Mouse (Mus musculus) retina, adult 2 months (tissue): ENCODE data around the gene Tmem14c.
A peak's percentile ranks its signal among the peaks of the same experiment; 100 is the strongest.
"Not testable (repeated sequence)": the region's sequence is repeated elsewhere in the genome, so short reads cannot be mapped to it uniquely, and the experiment has no call there.

Experiments used
- DNase-seq: peaks from one replicate; pipeline ENCODE4 v3.0.0-alpha.2; 2012; ENCODE audit warnings: low read depth, low spot score

Gene Tmem14c

DNA sequence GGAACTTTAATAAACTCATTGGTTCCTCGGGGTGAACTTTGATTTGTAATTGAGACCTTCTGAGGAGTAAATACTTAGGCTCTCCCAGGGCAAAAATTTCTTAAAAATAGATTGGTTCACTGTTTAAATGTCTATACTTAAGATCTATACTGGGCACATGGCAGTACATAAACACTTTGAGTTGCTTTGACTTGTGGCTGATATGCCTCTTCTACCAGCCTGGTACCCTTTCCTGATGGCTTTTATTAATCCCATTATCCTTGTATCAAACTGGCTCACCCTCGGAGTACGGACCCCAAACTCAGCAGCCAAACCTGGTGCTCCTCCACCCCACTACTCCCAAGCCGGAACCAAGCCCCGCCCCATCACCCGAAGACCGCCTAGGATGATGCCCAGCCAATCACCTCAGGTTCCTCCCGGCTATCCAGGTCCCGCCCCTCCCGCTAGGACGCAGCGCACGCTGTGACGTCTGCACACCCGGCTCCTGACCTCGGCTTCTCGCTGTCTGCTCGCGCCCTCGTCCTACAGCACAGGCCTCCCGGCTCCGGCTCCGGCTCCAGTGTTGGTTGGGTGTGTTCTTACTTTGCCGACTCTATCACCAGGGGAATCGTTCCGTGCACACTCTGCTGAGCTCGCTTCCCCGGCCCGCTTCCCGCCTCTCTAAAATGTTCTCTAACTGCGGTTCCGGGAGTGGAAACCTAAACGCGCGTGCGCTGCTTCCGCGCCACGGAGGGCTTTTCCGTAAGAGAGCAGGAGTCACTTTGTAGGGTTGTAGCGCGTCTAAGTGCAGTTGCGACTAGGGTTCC is at the start of gene Tmem14c:
Tmem14c (plus strand) TSS at position 464 of the 806 bp plus-strand sequence.
- DNase-seq: peak; percentile 74

DNA sequence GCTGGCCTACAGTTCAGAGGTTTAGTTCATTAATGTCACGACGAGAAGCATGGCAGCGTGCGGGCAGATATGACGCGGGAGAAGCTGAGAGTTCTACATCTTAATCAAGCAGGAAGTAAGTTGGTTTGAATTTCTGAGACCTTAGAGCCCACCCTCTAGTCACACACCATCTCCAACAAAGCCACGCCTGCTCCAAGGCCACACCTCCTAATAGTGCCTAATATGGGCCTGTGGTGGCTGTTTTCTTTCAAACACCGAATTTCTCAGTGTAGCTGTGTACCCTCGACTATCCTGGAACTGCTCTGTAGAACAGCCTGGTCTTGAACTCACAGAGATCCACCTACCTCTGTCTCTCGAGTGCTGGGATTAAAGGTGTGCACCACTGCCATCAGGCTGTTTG is 48.5 kb upstream of the Tmem14c start:
- no peak for DNase-seq

DNA sequence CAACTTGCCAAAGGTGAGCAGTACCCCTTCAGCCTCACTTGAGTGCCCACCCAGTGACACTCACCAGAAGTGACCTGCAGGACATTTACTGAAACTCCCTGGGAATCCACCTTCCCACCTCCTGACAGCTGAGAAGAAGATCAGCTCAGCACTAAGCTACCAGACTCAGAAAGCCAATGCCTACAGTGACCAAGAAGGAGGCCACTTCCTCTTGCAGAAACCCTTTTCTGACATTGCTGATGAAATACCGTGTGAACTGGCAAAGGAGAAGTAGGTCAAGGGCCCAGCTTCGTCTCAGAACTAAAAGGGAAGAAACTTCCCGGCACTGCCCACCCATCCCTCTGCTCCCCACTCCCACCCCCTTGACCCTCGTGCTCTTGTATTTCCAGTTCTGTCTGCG is 47.5 kb upstream of the Tmem14c start:
- DNase-seq: no peak

DNA sequence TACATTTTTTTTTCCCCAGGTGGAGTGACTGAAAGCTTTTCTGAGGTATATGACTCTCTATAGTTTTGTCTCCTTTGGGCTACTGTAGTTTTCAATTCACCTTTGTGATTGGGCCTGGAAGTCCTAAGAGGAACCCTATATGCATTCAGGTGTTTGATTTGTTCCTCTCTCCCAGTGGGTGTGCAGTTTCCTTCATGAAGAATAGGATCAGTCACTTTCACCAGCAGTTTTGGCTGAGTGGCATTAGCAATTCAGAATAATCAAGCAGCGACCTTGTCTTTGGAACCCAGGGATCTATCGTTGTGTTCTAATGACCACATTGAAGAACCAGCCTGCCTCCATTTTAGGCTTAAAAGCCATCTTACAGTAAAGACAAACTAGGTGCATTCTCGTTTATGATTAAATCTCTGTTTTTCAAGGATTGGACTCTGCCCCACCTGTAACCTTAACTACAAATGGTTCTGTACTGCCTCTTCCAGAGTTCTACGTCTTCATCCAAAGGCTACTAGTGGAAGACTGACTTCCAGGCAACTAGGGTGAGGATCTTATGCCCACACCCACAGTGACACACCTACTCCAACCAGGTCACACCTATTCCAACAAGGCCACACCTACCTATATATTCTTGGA is 46.2 kb upstream of the Tmem14c start:
- no peak for DNase-seq

DNA sequence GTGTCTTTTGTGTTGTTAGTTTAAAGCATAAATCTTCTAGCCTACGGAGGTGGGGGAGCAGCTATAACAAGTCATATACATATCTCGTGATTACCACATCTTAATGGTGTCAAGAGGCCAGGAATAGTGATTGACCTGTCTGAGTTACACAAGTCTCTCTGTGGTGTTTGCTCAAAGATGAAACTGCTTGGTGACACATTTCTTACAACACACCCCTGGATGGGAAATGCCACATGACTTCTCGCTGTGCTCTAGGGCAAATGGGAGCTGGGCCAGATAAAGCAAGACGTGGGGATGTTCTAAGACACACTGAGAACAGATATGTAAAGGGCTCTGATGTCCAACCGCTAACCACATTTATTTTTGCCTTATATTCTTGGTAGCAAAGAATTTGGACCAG is 44.8 kb upstream of the Tmem14c start:
- DNase-seq: no peak

DNA sequence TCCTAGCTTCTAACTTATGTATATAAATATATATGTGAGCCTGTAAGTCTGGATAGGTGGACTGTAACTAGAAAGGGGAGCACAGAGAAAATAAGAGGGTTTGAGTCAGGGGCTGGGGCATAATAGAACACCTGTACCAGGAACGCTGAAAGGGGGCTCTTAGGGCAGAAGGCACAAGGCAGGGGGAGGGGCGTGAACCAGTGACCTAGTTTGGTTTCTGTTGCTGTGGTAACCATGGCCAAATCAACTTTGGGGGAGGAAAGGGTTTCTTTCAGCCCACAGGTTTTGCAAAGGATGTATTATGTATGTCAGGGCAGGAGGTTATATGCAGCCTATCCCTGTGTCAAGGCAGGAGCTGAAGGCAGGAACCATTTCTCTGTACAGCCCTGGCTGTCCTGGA is 44.3 kb upstream of the Tmem14c start:
- no peak for DNase-seq

DNA sequence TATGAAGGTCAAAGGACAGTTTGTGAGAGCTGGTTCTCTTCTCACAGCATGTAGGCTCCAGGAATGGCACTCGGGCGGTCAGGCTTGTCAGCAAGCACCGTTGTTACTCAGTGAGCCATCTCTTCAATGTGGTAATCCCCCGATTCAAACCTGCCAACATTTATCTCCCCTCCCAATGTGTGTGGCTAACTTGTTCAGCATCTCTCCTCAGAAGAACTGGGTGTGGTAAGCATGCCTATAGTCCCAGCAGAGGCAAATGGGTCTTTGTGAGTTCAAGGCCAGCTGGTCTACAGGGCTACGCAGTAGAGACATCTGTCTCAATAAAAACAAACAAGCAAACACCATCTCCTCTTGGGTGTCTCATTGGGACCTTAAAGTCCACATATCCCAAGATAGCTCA is 43.1 kb upstream of the Tmem14c start:
- no peak for DNase-seq

DNA sequence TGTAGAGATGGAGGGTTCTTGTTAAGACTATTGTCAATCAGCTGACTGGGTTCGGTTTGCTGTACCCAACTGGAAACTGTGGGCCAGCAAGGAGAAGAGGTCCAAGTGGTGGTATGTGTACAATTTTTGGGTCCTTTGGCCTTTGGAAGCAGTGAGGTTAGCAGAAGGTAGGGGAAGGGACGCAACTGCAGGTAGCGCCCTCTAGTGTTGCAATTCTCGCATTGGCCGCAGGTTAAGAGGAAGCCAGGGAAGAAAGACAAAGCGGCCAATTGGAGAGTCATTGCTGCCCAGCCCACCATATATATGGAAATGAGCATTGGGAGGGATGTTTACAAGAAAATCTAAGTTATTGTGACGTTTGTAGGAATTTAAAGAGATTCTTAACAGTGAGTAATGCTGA is 38.5 kb upstream of the Tmem14c start:
- DNase-seq: peak; percentile 23

DNA sequence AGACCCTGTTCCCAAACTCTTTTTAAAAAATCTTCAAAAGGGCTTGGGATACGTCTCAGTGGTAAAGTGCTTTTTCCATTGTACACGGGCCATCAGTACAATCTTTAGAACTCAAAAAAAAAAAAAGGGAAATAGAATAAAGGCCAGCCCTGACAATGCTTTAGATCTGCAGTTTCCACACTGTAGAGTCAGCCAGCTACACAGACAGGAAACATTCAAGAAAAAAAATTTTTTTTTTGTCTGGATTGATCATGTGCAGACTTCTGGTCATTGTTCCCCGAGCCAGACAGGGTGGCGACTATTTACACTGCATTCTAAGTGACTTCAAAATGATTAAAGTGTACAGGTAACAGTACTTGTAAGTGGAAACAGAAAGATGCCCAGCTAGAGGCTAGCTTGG is 37.4 kb upstream of the Tmem14c start:
- DNase-seq: no peak

DNA sequence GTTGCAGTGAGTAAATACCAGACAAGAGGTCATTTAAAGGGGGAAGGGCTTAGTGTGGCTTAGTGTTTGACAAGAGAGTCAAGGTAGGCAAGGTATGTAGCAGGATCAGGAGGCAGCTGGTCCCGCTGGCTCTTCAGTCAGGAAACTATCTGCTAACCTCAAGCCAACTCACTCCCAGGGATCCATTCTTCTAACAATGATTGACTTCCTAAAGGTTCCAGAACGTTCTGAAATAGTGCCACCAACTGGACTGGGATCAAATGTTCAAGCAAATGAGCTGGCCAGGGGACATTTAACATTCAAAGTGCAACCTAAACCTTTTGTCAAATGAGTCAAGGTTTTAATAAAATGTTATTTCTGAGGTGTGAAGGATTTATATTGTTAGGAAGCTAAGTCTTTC is 36.8 kb upstream of the Tmem14c start:
- DNase-seq: no peak

DNA sequence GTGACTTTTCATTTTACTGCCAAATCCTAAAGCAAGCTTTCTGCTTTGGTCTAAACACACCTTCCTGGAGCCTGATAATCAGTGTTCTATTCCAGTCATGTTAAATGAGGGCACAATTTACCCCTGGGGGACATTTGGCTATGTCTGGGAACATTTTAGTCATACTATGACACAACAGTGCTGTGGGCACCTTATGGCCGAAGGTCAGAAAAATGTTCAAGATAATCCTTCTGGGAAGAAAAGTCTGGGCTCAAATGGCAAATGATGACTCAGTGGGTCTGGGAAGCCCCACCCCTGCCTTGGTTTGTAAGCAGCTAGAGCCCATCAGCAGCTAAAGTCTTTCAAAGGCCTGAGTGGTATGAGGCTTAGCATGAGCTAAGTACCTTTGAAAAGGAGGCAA is 33.3 kb upstream of the Tmem14c start:
- DNase-seq: no peak

DNA sequence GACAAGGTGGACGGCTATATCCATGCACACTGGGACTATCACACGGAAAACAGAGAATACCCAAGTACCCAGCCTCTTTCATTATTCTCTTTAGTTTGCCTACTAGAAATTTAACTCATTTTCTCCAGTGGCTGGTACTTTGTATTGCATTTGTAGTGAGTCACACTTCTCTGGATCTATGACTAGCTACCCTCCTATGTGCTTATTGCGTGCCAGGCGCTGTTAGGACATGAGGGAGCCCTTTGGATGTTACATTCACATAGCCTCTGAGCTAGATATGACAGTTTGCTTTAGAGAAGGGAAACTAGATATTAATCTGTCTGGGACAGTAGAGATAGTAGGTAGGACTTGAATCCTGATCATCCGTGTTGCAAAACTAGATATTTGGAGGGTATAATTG is 30.0 kb upstream of the Tmem14c start:
- no peak for DNase-seq

DNA sequence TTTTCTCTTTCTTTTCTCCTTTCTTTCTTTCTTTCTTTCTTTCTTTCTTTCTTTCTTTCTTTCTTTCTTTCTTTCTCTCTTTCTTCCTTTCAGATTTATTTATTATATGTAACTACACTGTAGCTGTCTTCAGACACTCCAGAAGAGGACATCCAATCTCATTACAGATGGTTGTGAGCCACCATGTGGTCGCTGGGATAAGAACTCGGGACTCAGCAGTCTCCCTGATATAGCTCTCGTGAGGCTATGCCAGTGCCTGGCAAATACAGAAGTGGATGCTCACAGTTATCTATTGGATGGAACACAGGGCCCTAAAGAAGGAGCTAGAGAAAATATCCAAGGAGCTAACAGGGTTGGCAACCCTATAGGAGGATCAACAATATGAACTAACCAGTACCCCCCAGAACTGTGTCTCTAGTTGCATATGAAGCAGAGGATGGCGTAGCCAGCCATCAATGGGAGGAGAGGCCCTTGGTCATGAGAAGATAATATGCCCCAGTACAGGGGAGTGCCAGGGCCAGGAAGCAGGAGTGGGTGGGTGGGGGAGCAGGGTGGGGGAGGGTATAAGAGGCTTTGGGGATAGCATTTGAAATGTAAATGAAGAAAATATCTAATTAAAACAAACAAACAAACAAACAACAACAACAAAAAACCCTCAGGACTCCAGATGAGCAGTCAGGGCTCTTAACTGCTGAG is 28.3 kb upstream of the Tmem14c start:
- DNase-seq: not testable (repeated sequence)

DNA sequence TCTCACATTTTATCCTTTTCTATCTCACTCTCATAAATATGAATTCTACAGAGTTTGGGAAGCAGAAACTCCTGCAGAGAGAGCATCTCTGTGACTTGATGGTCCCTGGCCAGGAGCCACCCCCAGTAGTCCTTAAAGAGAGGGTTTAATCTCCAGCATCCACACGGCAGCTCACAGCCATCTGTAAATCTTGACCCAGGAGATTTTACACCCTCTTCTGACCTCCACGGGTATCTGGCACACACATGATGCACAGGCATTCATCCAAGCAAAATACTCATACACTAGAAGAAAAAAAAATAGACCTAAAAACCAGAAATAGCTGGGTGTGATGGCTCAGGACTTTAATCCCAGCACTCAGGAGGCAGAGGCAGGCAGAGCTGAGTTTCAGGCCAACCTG is 27.7 kb upstream of the Tmem14c start:
- DNase-seq: no peak

DNA sequence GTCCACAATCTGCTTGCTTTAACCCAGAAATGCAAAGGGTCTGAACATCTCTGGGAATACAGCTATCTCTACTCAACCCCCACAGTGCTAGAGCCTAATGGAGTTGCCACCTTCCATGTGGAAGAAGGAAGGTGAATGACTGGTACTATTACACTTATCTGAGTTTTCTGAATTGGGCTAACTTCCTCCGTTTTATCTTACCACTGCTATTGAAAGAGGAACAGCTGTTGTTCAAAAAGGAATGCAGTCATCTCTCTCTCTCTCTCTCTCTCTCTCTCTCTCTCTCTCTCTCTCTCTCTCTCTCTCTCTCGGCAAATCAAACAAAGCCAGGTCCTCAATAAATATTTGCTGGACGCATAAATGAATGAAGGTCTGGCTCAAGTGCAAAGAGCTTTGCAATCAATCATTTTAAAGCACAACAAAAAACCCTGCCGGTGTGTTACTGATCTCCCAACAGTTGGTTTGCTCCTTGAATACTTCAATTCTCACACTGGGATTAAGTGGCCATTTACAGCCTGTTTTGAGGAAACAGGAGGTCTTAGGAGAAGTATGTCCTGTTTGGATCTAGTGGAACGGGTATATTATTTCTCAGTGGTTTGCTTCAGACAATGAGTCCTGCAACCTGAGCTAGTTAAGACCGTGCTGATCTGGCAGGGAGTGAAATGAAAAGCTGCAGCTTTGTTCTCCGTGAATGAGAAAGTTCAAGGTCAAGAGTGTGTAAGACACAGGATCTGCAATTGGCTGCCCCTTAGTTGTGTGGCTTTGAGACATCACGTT is 21.4 kb upstream of the Tmem14c start:
- DNase-seq: no peak

DNA sequence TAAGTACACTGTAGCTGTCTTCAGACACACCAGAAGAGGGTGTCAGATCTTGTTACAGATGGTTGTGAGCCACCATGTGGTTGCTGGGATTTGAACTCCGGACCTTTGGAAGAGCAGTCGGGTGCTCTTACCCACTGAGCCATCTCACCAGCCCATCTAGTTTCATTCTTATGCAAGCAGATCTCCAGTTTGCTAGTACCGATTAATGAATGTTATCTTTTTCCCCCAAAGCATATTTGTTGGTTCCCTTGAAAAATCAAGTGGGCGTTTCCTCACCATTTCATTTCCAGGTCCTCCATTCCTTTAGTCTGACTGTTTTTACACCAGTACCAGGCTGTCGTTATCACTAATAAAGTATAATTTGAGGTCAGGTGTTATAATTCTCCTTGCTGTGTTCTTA is 17.6 kb upstream of the Tmem14c start:
- DNase-seq: not testable (repeated sequence)

DNA sequence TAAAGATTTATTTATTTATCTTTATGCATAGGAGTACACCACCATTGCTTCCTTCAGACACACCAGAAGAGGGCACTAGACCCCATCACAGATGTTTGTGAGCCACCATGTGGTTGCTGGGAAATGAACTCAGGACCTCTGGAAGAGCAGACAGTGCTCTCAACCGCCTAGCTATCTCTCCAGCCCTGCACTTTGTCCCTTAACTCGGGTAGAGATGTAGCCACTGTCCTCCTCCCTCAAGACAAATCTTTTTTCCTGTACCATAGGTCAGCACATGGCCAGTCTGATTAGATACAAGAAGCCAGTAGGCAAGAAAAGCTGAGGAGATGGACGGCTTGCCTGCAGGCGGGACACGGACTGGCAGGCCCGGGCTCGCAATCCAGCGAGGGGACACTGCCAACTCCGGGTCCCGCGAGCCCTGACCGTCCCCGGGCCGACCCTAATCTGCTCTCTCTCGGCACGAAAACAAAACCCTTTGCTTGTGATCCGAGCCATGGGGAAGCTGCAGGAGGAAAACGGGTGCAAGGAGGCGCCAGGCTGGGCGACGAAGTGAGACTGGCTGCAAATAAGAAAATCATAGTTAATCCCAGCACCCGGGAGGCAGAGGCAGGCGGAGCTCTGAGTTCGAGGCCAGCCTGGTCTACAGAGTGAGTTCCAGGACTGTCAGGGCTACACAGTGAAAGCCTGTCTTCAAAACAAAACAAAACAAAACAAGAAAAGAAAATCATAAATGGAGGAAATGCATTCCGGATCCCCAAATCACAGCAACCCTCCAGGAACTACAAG is 15.8 kb upstream of the Tmem14c start:
- no peak for DNase-seq

DNA sequence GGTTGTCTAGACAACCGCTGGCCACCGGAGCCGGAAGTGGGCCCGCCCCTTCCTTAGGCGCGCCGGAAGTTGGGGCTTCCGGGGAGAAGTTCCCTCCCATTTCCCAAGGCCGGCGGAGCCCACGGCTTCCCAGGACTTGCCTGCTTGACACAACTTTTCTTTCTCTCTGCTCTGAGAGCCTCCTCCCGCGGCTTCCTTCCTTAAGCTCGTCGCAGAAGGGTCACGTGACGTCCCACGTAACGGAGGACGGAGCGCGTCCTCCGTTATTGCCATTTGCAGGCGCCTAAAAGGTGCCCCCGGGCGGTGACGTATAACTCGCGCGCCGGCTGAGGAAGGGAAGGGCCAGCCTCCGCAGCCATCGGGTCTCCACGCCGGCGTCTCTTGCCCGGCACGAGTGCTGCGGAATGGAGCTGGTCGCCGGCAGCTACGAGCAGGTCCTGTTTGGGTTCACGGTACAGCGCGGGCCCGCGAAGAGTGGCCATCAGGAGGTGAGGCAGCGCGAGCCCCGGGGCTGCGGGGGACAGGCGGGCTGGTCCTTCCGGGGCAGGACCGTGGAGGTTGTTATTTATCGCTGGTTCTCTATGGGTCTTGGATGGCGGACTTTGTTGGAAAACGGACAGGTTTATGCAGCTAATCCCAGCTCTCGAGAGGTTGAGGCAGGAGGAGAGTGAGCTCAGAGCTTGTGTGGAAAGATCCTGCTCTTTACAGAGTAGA is 15.0 kb upstream of the Tmem14c start, which contains the start of gene Pak1ip1:
Pak1ip1 (plus strand) TSS at position 98 of the 714 bp plus-strand sequence.
- DNase-seq: peak; percentile 88

DNA sequence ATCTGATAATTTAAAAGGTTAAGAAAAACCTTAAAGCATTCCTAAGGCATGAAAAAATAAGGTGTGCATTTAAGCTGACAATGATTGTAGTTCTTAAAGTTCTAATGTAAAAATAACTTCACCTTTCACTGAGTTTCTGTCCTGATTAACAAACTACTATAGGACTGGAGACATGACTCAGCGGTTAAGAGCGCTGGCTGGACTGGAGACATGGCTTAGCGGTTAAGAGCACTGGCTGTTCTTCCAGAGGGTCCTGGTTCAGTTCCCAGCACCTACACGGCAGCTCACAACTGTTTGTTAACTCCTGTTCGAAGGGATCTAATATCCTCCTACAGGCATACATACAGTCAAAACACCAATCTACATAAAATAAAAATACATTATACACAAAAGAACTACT is 14.1 kb upstream of the Tmem14c start:
- no peak for DNase-seq

DNA sequence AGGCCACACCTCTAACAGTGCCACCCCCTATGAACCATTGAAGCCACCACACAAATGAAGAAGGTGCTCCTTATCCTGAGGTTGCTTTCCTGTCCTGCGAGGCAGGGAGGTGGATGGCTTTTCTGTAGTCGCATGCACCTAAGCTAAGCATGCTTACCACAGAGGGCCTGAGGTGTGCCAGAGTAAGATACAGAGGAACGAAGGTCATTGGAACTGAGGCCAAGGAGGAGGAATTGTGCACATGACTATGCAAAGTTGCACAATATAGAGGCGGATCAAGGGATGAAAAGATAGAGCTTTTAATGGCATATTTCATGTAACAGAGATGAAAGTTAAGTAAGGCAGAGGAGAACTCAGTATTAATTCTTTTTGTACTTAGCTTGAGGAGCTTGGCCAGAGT is 9.8 kb upstream of the Tmem14c start:
- DNase-seq: no peak
